Mouse (Mus musculus): ENCODE measurements around the gene Pip5k1c. TPM values are rescaled to one million over a fixed set of nuclear protein-coding genes. Genes with fewer than 3 reads are reported as not detected.
A peak's percentile ranks its signal among the peaks of the same experiment; 100 is the strongest.

Gene Pip5k1c
- total and polyA plus RNA-seq, 2 experiments from 2014 or later, result 108 to 223 TPM

GRCm38 (mm10) chr10:81355533-81355932 lies 62.8 kb downstream of the Pip5k1c start:
- Histone ChIP-seq H3K9me3 (ENCODE audit: low read length) (no peaks in the 10 kb centered on the region), H3K36me3 (ENCODE audit: insufficient read depth, low read length) (no peaks in the 10 kb centered on the region), H3K4me3 (ENCODE audit: low read length) (no peak overlapping the region), H3K4me1 (ENCODE audit: insufficient read depth, low read length) (peaks cover 10% of the 10 kb centered on the region; the same call in 1 of the 2 replicates), H3K4me2 (ENCODE audit: low read depth, low read length) (no peak overlapping the region), H3K27ac (no peak overlapping the region), H3K9ac (replicated peaks; ENCODE audit: low read length) (no peak overlapping the region), H3K27me3 (ENCODE audit: insufficient read depth, low read length) (no peaks in the 10 kb centered on the region)
- ATAC-seq (no peak), DNase-seq (ENCODE audit: low spot score) (no peak)
- WGBS, result 83% methylated on average over 4 of the region's 4 CpGs
- no peak for TF ChIP-seq CTCF (IDR thresholded peaks at IDR 0.05; ENCODE audit: low read depth)

GRCm38 (mm10) chr10:81356352-81356990 lies 63.7 kb downstream of the Pip5k1c start:
- TF ChIP-seq CTCF (IDR thresholded peaks at IDR 0.05; ENCODE audit: low read depth), result no peak
- DNase-seq (ENCODE audit: low spot score), result no peak
- H3K27ac ChIP-seq, result no peak overlapping the region
- 61% methylated on average over 12 of the region's 12 CpGs for WGBS
- H3K4me1 ChIP-seq (ENCODE audit: insufficient read depth, low read length), result peaks cover 10% of the 10 kb centered on the region; the same call in 1 of the 2 replicates
- H3K36me3 ChIP-seq (ENCODE audit: insufficient read depth, low read length), result no peaks in the 10 kb centered on the region
- no peaks in the 10 kb centered on the region for H3K9me3 ChIP-seq (ENCODE audit: low read length)
- 0 out of 2 replicates have a peak overlapping the region, but pooled peaks have one; percentile 21 for H3K9ac ChIP-seq (replicated peaks; ENCODE audit: low read length)
- no peak for ATAC-seq
- no peaks in the 10 kb centered on the region for H3K27me3 ChIP-seq (ENCODE audit: insufficient read depth, low read length)
- H3K4me3 ChIP-seq (ENCODE audit: low read length), result no peak overlapping the region
- H3K4me2 ChIP-seq (ENCODE audit: low read depth, low read length), result peak overlapping the region; percentile 91

- Histone ChIP-seq H3K4me3 (ENCODE audit: low read length) (peak within 1 kb of the TSS; percentile 73), H3K27me3 (ENCODE audit: insufficient read depth, low read length) (no peaks in the 10 kb centered on the region), H3K4me1 (ENCODE audit: insufficient read depth, low read length) (peaks cover 10% of the 10 kb centered on the region; the same call in 1 of the 2 replicates), H3K9me3 (ENCODE audit: low read length) (no peaks in the 10 kb centered on the region), H3K4me2 (ENCODE audit: low read depth, low read length) (peak within 1 kb of the TSS; percentile 91), H3K36me3 (ENCODE audit: insufficient read depth, low read length) (no peaks in the 10 kb centered on the region), H3K27ac (peak within 1 kb of the TSS; percentile 32; the same call in 1 of the 2 replicates), H3K9ac (replicated peaks; ENCODE audit: low read length) (peak within 1 kb of the TSS; percentile 71)
- peak; percentile 96 for DNase-seq (ENCODE audit: low spot score)
- ATAC-seq, result peak; percentile 94
- no peak for TF ChIP-seq CTCF (IDR thresholded peaks at IDR 0.05; ENCODE audit: low read depth)
- 2% methylated on average over 79 of the region's 79 CpGs for WGBS
Measured at GRCm38 (mm10) chr10:81356991-81357844, 64.5 kb downstream of the Pip5k1c start, which contains the start of gene Mfsd12. Gene Mfsd12, plus strand, starts transcription at chr10:81357491.

GRCm38 (mm10) chr10:81358209-81358608 lies 65.4 kb downstream of the Pip5k1c start:
- H3K4me2 ChIP-seq (ENCODE audit: low read depth, low read length), result peak overlapping the region; percentile 91
- no peaks in the 10 kb centered on the region for H3K27me3 ChIP-seq (ENCODE audit: insufficient read depth, low read length)
- 29% methylated on average over 4 of the region's 4 CpGs for WGBS
- DNase-seq (ENCODE audit: low spot score) (no peak), ATAC-seq (no peak)
- TF ChIP-seq CTCF (IDR thresholded peaks at IDR 0.05; ENCODE audit: low read depth), result no peak
- H3K9ac ChIP-seq (replicated peaks; ENCODE audit: low read length), result peak overlapping the region; percentile 71
- 0 out of 2 replicates have a peak overlapping the region, but pooled peaks have one; percentile 32 for H3K27ac ChIP-seq
- H3K9me3 ChIP-seq (ENCODE audit: low read length), result no peaks in the 10 kb centered on the region
- H3K36me3 ChIP-seq (ENCODE audit: insufficient read depth, low read length), result no peaks in the 10 kb centered on the region
- peaks cover 10% of the 10 kb centered on the region; the same call in 1 of the 2 replicates for H3K4me1 ChIP-seq (ENCODE audit: insufficient read depth, low read length)
- peak overlapping the region; percentile 73 for H3K4me3 ChIP-seq (ENCODE audit: low read length)

GRCm38 (mm10) chr10:81358841-81359240 lies 66.1 kb downstream of the Pip5k1c start:
- Histone ChIP-seq H3K9ac (replicated peaks; ENCODE audit: low read length) (peak overlapping the region; percentile 71; the same call in 1 of the 2 replicates), H3K4me1 (ENCODE audit: insufficient read depth, low read length) (peaks cover 10% of the 10 kb centered on the region; the same call in 1 of the 2 replicates), H3K27ac (no peak overlapping the region), H3K27me3 (ENCODE audit: insufficient read depth, low read length) (no peaks in the 10 kb centered on the region), H3K4me2 (ENCODE audit: low read depth, low read length) (peak overlapping the region; percentile 91), H3K36me3 (ENCODE audit: insufficient read depth, low read length) (no peaks in the 10 kb centered on the region), H3K9me3 (ENCODE audit: low read length) (no peaks in the 10 kb centered on the region), H3K4me3 (ENCODE audit: low read length) (no peak overlapping the region)
- DNase-seq (ENCODE audit: low spot score) (no peak), ATAC-seq (no peak)
- 63% methylated on average over 1 of the region's 1 CpGs for WGBS
- no peak for TF ChIP-seq CTCF (IDR thresholded peaks at IDR 0.05; ENCODE audit: low read depth)

GRCm38 (mm10) chr10:81360721-81361120 lies 68.0 kb downstream of the Pip5k1c start:
- Histone ChIP-seq H3K4me1 (ENCODE audit: insufficient read depth, low read length) (peaks cover 16% of the 10 kb centered on the region; the same call in 1 of the 2 replicates), H3K9ac (replicated peaks; ENCODE audit: low read length) (no peak overlapping the region), H3K36me3 (ENCODE audit: insufficient read depth, low read length) (no peaks in the 10 kb centered on the region), H3K4me2 (ENCODE audit: low read depth, low read length) (no peak overlapping the region), H3K4me3 (ENCODE audit: low read length) (no peak overlapping the region), H3K9me3 (ENCODE audit: low read length) (no peaks in the 10 kb centered on the region), H3K27ac (no peak overlapping the region), H3K27me3 (ENCODE audit: insufficient read depth, low read length) (no peaks in the 10 kb centered on the region)
- ATAC-seq (no peak), DNase-seq (ENCODE audit: low spot score) (no peak)
- WGBS, result 72% methylated on average over 8 of the region's 8 CpGs
- no peak for TF ChIP-seq CTCF (IDR thresholded peaks at IDR 0.05; ENCODE audit: low read depth)
